Mouse (Mus musculus) intestine, postnatal 0 days (tissue): ENCODE measurements around the gene Ptprg. TPM values are rescaled to one million over a fixed set of nuclear protein-coding genes. Genes with fewer than 3 reads are reported as not detected.

Experiments used
- ATAC-seq: fragments of 200-750 bp; cut with Nextera tagmentation; 2 replicates; pipeline ENCODE4 v1.8.0; 2017; ENCODE audit warnings: mild to moderate bottlenecking, moderate TSS enrichment, moderate library complexity
- H3K27ac ChIP-seq: fragments of 300-500 bp; sonication (generic); 2 replicates; pipeline ENCODE4 v1.5.1; 2014; ENCODE audit warnings: mild to moderate bottlenecking, low read depth, low read length, moderate library complexity
- H3K27me3 ChIP-seq: fragments of 300-500 bp; sonication (generic); replicated peaks from 2 replicates; pipeline ENCODE4 v1.6.1; 2014; ENCODE audit warnings: low read length, mixed read lengths; ENCODE audit not compliant: control insufficient read depth, insufficient read depth
- H3K36me3 ChIP-seq: fragments of 300-500 bp; sonication (generic); 2 replicates; pipeline ENCODE4 v1.6.1; 2014; ENCODE audit warnings: mild to moderate bottlenecking, moderate library complexity; ENCODE audit not compliant: control insufficient read depth, insufficient read depth
- H3K4me1 ChIP-seq: fragments of 300-500 bp; sonication (generic); replicated peaks from 2 replicates; pipeline ENCODE4 v1.6.1; 2014; ENCODE audit warnings: antibody characterized with exemption, low read length, mixed read lengths; ENCODE audit not compliant: control insufficient read depth, insufficient read depth
- H3K4me2 ChIP-seq: fragments of 300-500 bp; sonication (generic); replicated peaks from 2 replicates; pipeline ENCODE4 v1.6.1; 2014; ENCODE audit warnings: low read depth, mild to moderate bottlenecking, moderate library complexity
- H3K4me3 ChIP-seq: fragments of 300-500 bp; sonication (generic); 2 replicates; pipeline ENCODE4 v1.5.1; 2014; ENCODE audit warnings: low read depth, low read length
- H3K9ac ChIP-seq: fragments of 300-500 bp; sonication (generic); 2 replicates; pipeline ENCODE4 v1.6.1; 2014; ENCODE audit warnings: mild to moderate bottlenecking, low read depth, low read length
- H3K9me3 ChIP-seq: fragments of 300-500 bp; sonication (generic); 2 replicates; pipeline ENCODE4 v1.6.1; 2016; ENCODE audit warnings: mixed run types; ENCODE audit not compliant: control insufficient read depth
- CTCF ChIP-seq: sonication (generic); IDR thresholded peaks from 2 replicates; pipeline ENCODE4 v1.5.1; 2016; ENCODE audit warnings: low read depth, mild to moderate bottlenecking, control low read depth, antibody characterized with exemption, moderate library complexity
- WGBS: fragments of 180-500 bp; shearing (Covaris S2); extraction: QIAGEN DNeasy Blood & Tissue Kit; methylation state at CpG from one replicate; pipeline ENCODE4 v1.1.7; 2014; 5-methylcytosine and 5-hydroxymethylcytosine counted together
- polyA plus RNA-seq: library from polyadenylated mRNA; unstranded; fragments of >200 nt; fragmentation: Nextera tagmentation; extraction: Ambion mirVana; gene quantifications from 2 replicates; pipeline ENCODE4 v1.2.1, GENCODE M21; 2015

Ptprg gene
- polyA plus RNA-seq, 1 experiment from 2014 or later: 3.7 TPM

GRCm38 (mm10) chr14:12107459-12107858 lies 554.1 kb downstream of the Ptprg start:
- H3K4me1 ChIP-seq: peaks cover 10% of the 10 kb centered on the region; the same call in 1 of the 2 replicates
- no peak overlapping the region for H3K9ac ChIP-seq
- H3K27ac ChIP-seq: no peak overlapping the region
- H3K27me3 ChIP-seq: no peaks in the 10 kb centered on the region
- no peaks in the 10 kb centered on the region for H3K9me3 ChIP-seq
- no peak overlapping the region for H3K4me3 ChIP-seq
- WGBS: 40% methylated on average over 7 of the region's 7 CpGs
- H3K36me3 ChIP-seq: no peaks in the 10 kb centered on the region
- peak; percentile 71 for ATAC-seq
- no peak for TF ChIP-seq CTCF
- H3K4me2 ChIP-seq: no peak overlapping the region

- Histone ChIP-seq H3K9ac (no peak overlapping the region), H3K36me3 (no peaks in the 10 kb centered on the region), H3K27me3 (no peaks in the 10 kb centered on the region), H3K4me2 (no peak overlapping the region), H3K4me1 (peaks cover 8% of the 10 kb centered on the region; the same call in 1 of the 2 replicates), H3K27ac (no peak overlapping the region), H3K4me3 (no peak overlapping the region), H3K9me3 (no peaks in the 10 kb centered on the region)
- TF ChIP-seq CTCF: no peak
- 73% methylated on average over 7 of the region's 7 CpGs for WGBS
- no peak for ATAC-seq
These were observed 554.7 kb downstream of the Ptprg start for GRCm38 (mm10) chr14:12107991-12108390.

- ATAC-seq: no peak
These were observed 559.2 kb downstream of the Ptprg start for GRCm38 (mm10) chr14:12112548-12113011.

DNA sequence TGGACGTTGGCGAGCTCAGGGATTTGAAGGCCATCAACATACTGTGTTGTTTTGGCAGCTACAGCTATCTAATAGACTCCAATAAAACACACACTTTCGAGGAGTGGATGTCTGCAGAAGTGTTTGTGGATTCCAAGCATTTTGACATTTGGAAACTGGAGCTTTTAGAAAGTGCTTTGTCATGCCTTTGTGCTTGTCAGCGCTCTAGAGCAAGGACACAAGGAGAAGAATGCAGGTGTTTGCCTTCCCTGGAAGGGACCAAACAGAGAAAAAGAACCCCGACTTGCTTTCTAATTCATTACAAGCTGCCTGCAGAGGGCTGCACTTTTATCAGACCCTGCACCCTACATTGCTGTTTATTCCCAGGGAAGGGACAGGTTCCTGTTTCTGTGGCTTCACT lies 560.0 kb downstream of the Ptprg start:
- Histone ChIP-seq H3K9ac (no peak overlapping the region), H3K4me2 (no peak overlapping the region), H3K27me3 (no peaks in the 10 kb centered on the region), H3K4me1 (no peaks in the 10 kb centered on the region), H3K4me3 (no peak overlapping the region), H3K9me3 (no peaks in the 10 kb centered on the region), H3K27ac (no peak overlapping the region), H3K36me3 (no peaks in the 10 kb centered on the region)
- WGBS: 46% methylated on average over 5 of the region's 5 CpGs
- ATAC-seq: no peak
- no peak for TF ChIP-seq CTCF

More at GRCm38 (mm10) chr14:12112548-12113011, 559.2 kb downstream of the Ptprg start:
- TF ChIP-seq CTCF: no peak
- peaks cover 6% of the 10 kb centered on the region; the same call in 1 of the 2 replicates for H3K4me1 ChIP-seq
- no peaks in the 10 kb centered on the region for H3K36me3 ChIP-seq
- no peaks in the 10 kb centered on the region for H3K9me3 ChIP-seq
- no peak overlapping the region for H3K27ac ChIP-seq
- no peak overlapping the region for H3K4me3 ChIP-seq
- H3K27me3 ChIP-seq: no peaks in the 10 kb centered on the region
- 55% methylated on average over 2 of the region's 2 CpGs for WGBS
- H3K9ac ChIP-seq: no peak overlapping the region
- no peak overlapping the region for H3K4me2 ChIP-seq

DNA sequence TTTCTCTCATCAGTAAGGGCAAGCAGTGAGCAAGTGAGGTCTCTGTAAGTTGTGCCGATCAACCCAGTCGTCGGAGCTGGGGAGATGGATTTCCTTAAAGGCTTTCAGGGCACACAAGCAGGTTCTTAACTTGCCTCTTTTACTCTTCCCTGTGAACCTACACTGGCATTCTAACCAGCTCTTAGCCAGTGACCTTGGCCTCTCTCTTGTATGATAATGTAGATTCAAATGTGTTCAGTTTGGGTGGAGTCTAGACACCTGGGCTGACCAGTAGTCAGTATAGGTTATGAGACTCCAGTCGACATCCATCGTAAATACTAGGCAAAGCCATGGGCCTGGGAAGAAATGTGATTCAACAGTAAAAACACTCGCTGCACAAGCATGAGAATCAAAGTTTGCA lies 560.7 kb downstream of the Ptprg start:
- no peak for TF ChIP-seq CTCF
- Histone ChIP-seq H3K4me3 (no peak overlapping the region), H3K4me1 (no peaks in the 10 kb centered on the region), H3K27me3 (no peaks in the 10 kb centered on the region), H3K9ac (no peak overlapping the region), H3K27ac (no peak overlapping the region), H3K9me3 (no peaks in the 10 kb centered on the region), H3K4me2 (no peak overlapping the region), H3K36me3 (no peaks in the 10 kb centered on the region)
- ATAC-seq: no peak
- 68% methylated on average over 6 of the region's 6 CpGs for WGBS

- TF ChIP-seq CTCF: no peak
- no peak for ATAC-seq
- no peaks in the 10 kb centered on the region for H3K9me3 ChIP-seq
These were observed 565.9 kb downstream of the Ptprg start for GRCm38 (mm10) chr14:12119260-12119659.

GRCm38 (mm10) chr14:12121906-12122305 lies 568.6 kb downstream of the Ptprg start:
- no peak for ATAC-seq
- Histone ChIP-seq H3K36me3 (peaks cover 5% of the 10 kb centered on the region; the same call in 1 of the 2 replicates), H3K4me3 (no peak overlapping the region), H3K9me3 (no peaks in the 10 kb centered on the region), H3K9ac (no peak overlapping the region), H3K4me2 (no peak overlapping the region), H3K4me1 (no peaks in the 10 kb centered on the region), H3K27me3 (no peaks in the 10 kb centered on the region), H3K27ac (no peak overlapping the region)
- TF ChIP-seq CTCF: no peak
- 94% methylated on average over 7 of the region's 7 CpGs for WGBS

More at GRCm38 (mm10) chr14:12119260-12119659, 565.9 kb downstream of the Ptprg start:
- Histone ChIP-seq H3K4me3 (no peak overlapping the region), H3K9ac (no peak overlapping the region), H3K27me3 (no peaks in the 10 kb centered on the region), H3K4me1 (no peaks in the 10 kb centered on the region), H3K4me2 (no peak overlapping the region), H3K27ac (no peak overlapping the region), H3K36me3 (peaks cover 5% of the 10 kb centered on the region; the same call in 1 of the 2 replicates)
- 66% methylated on average over 8 of the region's 8 CpGs for WGBS
